Mouse (Mus musculus) monocyte, adult 5-6 weeks (primary cell): ENCODE measurements at regions not wholly inside any gene's neighbourhood (a gene's known extent, or its start where the extent isn't known, plus 50 kb on each side); places are given as distances from the start of the nearest gene placed in this dataset.

Source experiments
- ATAC-seq: fragments of 153-309, 156-312 bp; replicated peaks from 2 replicates; pipeline ENCODE4 v1.8.0; 2017; ENCODE audit warnings: mild to moderate bottlenecking; ENCODE audit not compliant: low TSS enrichment, insufficient number of reproducible peaks, severe bottlenecking, poor library complexity, low FRiP score

DNA sequence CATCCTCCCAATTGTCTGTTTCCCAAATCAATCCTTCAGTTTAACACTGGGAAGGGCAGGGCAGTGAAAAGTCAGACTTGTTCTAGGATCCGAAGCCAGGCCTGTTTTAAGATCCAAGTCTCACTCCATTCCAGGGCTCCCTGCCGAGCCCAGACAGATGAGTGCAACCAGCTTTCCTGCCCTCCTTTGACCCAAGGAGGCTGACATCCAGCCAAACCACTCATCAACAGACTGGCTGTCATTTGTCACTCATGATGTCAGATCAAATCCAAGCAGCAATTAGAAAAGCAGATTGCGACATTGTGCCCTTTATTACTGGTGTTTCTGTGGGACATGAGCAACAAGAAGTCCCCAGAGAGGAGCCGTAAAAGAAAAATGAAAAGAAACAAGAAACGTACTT lies 417.9 kb upstream of the Zfp703 start:
- no peak for ATAC-seq

DNA sequence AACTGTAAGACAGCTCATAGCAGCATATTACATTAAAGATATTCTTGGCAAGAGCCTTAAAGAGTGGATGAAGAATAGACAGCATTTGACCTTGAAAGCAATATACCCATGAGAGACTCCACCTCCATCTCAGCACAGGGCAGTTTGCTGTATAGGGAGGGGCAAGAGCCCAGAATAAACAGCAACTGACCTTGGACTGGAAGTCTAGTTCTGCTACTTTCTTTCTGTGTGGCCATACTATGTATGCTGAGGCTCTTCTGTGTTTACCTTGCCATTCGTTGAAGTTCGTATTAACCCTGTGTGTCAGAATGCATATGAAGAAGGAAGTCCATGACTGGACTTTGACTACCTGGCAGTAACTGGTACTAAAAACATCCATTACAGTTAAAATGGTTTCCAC lies 414.0 kb upstream of the Zfp703 start:
- ATAC-seq = no peak

DNA sequence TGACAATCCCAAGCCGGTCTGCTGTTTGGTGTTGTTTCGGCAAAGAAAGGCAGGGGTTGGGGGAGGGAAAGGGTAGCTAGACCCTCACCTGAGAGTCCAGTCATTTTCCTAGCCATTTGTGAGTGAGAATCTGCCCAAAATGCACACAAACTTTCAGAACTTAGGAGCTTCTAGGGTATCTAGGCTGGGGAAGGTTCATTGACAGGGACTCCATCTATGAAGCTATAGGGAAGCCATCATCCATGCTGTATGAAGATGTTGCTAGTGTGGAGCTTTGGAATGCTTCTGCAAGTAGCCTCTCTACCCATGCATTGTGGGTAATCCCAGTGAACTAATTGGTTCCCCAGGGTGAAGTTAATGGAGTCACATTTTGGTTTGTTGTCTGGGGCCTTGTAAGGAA lies 412.9 kb upstream of the Zfp703 start:
- ATAC-seq = no peak

DNA sequence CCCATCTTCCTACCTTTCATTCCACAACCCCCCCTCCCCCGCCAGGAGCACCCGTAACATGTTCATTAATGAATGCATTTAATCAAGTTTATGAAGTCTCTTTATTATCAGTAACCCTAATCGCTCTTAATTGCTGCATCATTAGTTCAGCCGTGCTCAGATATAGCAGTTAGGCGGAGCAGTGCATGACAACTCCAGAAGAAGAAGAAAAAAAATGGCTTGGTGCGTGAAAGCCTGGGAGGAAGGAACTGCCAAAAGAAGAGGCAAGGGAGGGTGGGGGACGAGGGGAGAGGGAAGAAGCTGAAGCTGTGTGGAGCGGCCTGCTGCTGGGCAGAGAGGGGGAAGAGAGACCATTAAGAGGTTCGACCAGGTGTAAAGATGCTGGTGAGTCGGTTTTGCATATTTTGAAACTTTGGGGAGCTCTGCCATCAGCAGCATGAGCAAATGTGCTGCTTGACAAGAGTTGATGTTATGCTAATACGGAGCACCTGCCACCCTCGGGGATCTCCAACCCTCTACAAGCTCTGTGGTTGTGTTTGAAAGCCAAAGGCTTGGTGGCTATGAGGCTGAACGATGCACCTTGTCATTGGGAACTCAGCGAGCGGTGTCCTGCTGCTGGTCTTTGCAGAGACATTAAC lies 408.6 kb upstream of the Zfp703 start:
- no peak for ATAC-seq

DNA sequence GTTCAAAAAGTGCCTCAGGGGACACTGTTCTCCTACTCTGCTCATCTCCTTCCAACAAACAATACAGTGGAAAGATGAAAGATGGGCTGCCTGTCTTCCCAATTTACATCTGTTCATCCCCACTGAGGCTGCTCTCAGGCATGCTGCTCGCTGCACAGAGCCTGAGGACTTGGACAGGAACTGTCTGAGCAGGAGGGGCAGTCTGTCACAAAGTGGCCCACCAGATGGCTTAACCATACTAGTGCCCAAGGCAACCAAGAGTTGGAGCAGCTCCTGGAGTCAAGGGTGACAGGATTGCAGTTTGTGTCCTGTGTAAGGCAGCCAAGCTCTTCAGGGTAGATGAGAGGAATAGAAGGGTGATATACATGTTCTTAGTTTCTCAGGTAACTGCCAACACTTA lies 388.3 kb upstream of the Zfp703 start:
- ATAC-seq = no peak

DNA sequence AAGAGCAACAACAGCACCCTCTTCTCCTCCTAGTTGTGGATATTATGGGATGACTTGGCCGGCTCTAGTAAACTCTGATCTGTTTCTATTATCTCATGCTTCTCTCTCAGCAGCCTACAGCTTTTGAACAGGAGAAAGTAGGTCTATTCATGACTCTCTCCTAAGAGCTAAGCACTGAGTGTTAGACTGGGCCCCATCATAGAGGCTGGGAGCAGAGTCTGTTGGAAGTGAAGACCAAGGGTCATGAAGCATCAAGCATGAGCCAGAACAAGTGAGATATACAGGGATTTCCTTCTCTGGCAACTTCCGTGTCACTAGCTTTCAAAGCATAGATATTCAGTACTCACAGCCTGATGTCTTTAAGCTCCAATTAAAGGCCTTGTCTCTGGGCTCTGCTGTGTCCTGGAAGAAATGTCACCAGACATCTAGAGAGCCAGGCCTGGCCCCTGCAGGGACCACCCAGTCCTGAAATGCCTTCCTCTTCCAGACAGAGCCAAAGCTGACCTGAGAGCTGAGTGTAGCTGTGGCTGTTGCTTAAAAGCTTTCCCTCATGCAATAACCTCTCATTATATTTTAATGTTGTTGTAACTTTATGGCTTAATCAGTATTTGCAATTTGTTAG lies 386.4 kb upstream of the Zfp703 start:
- ATAC-seq = no peak

DNA sequence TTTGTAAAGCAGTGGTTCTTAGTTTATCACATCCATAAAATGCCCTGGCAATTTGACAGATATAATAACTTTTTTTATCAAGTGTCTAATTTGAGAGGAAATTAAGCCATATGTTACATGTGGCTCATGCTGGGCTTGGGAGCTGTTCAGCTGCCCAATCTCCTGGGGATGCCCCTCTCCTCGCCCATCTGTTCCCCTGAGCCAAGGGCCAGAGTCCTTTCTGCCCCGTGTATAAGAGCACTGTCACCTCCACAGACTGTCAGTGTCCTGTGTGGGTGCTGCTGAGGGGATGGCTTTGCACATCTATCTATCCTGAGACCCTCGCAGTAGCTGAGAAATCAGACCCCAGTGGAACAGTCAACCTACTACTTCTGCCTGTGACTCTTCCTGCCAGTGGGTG lies 385.9 kb upstream of the Zfp703 start:
- ATAC-seq = no peak

DNA sequence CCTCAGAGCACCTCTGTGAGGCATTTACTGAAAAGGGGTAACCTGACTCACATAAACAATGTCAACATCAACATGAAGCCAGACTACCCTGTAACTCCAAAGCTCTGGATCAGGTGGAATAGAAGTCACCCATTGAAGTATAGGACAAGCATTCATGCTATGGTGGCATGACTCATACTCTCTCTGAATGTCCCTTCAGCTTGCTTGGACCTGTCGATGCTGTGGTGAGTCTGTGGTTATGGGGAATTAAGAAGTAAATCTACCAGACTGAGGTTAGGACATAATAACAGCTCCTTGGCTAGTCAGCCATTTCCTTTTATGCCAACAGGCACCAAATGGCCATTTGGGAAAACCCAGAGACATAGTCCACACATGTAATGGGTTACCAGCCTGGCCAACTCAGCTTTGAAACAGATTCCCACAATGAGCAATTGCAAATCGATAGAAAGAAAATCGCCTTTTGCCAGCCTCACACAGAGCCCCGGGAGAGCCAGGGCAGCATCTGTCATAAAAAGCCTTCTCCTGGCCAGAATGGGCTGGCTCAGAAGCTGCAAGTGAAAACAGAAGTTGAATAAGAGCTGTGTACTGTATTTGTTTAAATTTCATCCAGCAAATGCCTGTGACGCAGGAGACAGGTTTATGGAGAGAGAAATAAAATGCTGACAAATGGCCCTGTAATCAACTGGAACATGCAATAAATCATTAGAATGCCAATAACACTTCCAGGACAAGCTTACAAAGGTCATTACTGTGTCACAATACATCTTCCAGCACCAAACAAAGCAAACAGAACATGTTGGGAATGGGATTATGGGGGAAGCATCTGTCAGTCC lies 383.4 kb upstream of the Zfp703 start:
- no peak for ATAC-seq

DNA sequence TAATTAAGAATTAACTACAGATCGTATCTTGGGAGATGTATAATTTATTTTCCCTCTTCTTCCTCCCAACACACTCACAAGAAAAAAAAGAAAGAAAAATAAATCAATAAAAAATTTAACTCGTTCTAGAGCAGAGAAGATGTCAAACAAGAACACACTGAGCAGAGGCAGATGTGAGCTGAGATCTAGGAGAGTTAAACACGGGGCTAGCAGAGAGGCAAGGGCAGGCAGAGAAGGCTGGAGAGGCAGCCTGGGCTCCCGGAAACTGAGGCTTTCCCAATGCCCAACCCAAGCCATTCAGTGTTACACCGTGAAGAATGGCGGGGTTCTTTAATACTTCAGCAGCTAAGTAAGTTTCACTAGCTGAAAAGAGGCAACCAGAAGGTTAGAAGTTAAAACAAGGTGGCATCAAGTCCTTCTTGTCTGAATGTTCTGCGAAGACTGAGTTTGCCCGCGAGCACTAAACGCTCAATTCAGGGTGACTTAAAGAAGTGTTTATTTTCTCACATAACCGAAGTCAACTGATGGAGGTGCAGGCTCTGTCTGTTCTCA lies 382.7 kb upstream of the Zfp703 start:
- ATAC-seq = no peak

DNA sequence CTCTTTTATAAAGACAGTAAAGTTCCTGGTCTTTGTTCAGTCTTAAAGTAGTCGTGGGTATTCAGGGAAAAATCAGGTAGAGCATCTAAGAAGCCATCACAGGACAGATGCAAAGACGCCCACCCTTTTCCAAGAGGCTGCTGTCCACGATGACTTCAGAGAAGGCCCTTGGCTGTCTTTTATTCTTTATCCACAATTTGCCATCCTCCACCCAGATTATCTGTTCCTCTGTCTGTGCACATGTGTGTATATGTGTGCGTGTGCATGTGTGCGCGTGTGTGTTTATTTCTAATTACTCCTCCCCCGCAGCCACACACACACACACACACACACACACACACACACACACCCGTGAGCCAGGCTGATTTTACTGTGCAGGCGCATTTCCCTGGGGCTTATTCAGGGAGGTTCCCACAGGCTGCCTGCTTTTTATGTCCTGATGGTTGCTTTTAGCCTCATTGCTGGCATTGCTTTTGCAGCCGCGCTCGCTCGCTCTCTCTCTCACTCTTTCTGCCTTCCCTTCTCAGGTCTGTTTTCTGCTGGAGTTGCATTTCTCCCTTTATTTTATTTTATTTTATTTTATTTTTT lies 381.6 kb upstream of the Zfp703 start:
- ATAC-seq = no peak

DNA sequence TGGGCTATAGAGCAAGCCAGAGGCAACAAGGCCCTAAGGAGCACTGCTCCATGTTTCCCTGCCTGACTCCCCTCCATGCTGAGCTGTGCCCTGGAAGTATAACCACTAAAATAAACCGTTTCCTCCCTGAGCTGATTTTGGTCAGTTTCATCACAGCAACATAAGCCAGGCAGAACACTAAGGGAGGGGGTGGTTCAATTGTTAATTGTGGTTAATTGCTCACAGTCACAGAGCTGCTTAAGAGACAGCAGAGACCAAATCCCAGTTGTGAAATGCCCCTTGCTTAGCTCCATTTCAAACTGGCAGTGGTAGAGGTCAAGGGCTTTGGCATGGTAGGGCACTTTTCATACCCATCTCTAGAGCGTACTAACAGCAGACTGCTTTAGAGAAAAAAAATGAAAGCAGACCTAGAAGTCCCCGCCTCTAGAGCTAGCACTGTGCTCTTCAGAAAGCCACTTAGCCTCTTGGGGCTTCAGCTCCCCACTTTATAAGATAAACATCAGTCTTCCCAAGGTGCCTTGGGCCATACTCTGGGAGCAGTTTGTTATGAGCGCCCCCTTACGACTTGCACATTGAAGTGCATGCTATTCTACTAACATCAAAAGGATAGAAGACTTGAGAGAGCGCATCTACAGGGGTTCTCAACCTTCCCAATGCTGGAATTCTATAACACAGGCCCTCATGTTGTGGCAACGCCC lies 380.3 kb upstream of the Zfp703 start:
- ATAC-seq = no peak

DNA sequence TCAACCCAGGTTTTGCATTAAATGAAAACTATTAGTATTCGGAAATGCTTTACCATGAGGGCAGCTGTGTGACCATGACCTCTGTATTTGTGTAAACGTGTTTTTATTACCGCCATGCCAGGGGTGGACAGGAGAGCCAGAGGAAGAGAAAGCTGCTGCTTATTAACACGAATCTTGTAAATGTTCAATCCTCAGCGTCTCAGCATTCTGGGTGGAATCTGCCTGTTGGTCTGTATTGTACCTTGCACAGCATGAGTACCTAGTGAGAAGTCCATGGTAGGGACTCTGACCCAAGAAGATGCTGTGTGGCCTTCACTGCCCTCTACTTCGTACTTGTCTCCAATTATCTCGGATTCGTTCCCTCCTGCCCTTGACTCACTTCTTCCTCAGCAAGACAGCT lies 378.6 kb upstream of the Zfp703 start:
- ATAC-seq = no peak

DNA sequence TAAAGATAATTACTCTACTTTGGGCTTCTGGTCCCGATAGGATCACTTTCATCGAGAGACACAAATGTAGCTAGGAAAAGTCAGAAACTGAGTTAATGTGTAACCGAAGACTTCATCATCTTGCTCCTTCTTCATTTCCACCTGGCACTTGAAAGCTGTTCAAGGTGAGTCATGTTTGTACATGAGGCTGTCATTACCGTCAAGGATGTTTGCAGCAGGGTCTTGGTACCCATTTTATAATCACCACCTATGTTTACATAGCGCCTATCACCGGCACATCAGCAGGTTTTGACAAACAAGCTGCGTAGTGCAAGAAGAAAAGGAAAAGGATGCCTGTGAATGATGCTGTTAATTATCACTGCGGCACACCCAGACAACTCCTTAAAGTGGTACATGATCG lies 377.0 kb upstream of the Zfp703 start:
- no peak for ATAC-seq

DNA sequence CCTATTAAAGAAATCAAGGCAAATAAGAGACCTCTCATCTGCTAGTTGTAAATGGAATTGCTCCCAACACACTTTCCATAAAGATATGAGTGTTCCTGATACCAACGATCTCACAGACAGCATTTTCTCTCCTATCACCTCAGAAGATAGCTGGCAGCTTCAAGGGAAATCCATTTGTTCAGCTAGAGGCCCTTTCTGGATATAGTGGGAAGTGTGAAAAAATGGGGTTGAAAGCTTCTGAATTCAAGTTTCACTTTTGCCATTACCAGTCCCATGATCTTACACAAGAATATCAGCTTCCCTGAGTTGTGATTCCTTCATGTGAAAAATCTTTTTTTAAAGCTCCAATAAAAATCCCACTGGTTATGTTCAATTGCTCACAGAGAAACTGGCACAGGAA lies 369.1 kb upstream of the Zfp703 start:
- ATAC-seq = no peak

DNA sequence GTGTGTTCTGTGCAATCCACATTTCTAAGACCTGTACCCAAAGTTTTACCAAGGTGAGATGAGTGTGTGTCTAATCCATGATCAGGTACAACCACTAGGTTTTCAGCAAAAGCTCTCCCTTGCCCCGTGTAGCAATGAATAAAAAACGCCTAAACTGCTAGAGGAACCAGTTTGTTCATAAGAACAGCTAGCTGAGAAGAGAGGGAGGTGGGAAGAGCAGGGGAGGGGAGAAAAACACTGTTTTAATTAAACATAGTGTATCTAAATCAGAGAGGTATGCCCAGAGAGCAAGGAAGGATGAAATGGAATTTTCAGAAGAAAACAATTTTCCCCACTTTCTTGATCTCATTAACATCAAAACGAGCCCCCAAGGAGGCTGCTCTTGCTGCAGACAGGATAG lies 368.5 kb upstream of the Zfp703 start:
- no peak for ATAC-seq

DNA sequence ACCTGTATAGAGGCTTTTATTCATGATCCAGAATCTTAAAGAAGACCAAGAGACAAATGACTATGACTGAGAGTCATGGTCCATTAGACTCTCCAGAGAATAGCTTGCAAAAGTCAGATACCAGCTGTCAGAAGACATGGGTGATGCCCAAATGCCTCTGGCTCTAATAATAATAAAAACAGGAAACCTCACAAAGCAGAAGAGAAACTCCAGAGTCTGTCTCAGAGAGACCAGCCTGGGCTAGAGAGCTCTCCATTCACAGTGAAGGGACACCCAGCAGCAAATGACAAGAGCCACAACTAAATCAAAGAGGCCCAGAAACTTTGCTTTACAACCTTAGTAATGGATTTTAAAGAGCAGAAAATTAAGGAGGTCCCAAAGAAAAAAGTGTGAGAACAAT lies 365.0 kb upstream of the Zfp703 start:
- no peak for ATAC-seq

DNA sequence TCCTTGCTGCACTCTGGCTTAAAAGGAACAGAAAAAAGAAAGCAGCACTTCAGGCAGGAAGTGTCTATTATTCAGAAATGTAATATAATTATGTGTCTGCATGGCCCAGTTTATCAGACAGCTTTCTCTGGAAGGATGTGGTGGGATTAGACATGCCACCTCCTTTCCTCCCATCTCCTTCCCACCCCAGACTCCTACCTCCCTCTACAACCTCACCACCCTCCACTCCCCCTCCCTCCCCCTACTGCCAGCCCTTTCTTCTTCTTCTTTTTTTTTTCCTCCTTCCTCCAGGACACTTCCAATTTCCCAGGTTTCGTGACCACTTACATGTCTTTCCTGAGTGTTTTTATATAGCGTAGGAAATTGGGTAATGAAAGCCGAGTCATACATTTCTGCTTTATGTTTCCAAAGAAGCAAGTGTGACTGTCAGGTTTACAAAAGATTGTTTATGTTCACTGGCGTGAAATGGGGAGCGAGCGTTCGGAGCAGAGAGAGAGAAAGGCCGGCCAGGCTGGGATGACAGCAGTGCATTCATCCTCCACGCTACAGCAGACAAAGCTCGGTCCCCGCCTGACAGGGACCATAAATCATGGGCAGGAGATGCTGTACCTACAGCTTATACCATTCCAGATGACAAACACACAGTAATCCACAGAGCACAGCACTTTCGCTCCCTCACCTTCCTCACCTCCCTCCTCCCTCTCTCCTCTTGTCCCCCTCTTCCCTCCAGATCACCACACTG lies 354.6 kb upstream of the Zfp703 start:
- no peak for ATAC-seq

DNA sequence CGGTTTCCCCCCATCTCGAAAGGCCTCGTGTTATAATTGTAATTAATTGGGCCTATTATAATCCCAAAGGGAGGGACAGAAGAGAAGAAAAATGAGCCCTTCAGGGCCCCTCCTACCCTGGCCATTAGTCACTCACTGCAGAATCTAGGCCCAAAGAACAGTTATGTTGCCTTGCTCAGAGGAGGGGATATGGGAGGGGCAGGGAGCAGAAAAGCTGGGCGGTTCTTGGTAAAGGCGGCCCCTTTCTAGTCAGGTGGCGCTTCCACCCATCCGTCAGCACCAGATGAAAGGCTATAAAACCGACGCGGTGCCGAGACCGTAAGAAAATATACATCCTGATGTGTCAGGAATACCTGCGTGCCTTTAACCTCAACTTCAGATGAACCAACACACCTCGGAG lies 350.9 kb upstream of the Zfp703 start:
- no peak for ATAC-seq
